Mouse (Mus musculus): ENCODE results near the gene Ogn. TPM values are rescaled to one million over a fixed set of nuclear protein-coding genes. Genes with fewer than 3 reads are reported as not detected.
A peak's percentile ranks its signal among the peaks of the same experiment; 100 is the strongest.

The Ogn gene
- polyA plus RNA-seq, 1 experiment from 2014 or later = 1.3 TPM

GRCm38 (mm10) chr13:49653180-49653541 lies 45.3 kb downstream of the Ogn start:
- Histone ChIP-seq H3K4me1 (peaks cover 14% of the 10 kb centered on the region; the same call in 1 of the 2 replicates), H3K27ac (peak overlapping the region; percentile 84), H3K27me3 (ENCODE audit: insufficient read depth, poor library complexity, severe bottlenecking) (no peaks in the 10 kb centered on the region), H3K36me3 (peaks cover 17% of the 10 kb centered on the region), H3K4me3 (peak overlapping the region; percentile 79), H3K9me3 (no peaks in the 10 kb centered on the region)
- under 1% methylated on average over 16 of the region's 16 CpGs for WGBS
- DNase-seq (ENCODE audit: low spot score) = peak; percentile 84

Other genes starting within 250 kb of the Ogn start
- gene Ippk, start 186.8 kb upstream of the Ogn start, polyA plus RNA-seq (2016; fragmentation: Nextera tagmentation; extraction: Ambion mirVana) = 15.8 and 18.5 TPM in 2 replicates
- gene Tes3-ps, start 114.7 kb upstream of the Ogn start, polyA plus RNA-seq (2016; fragmentation: Nextera tagmentation; extraction: Ambion mirVana) = 0.68 and 0.90 TPM in 2 replicates
- gene Ecm2, start 103.2 kb upstream of the Ogn start, polyA plus RNA-seq (2016; fragmentation: Nextera tagmentation; extraction: Ambion mirVana) = 0.63 and 0.84 TPM in 2 replicates
- 0.21 TPM in 2 replicates for gene Aspn, start 63.6 kb upstream of the Ogn start, polyA plus RNA-seq (2016; fragmentation: Nextera tagmentation; extraction: Ambion mirVana)
- gene Omd, start 25.6 kb upstream of the Ogn start, polyA plus RNA-seq (2016; fragmentation: Nextera tagmentation; extraction: Ambion mirVana) = 0.65 and 1.0 TPM in 2 replicates
- gene Cenpp, start 44.7 kb downstream of the Ogn start, polyA plus RNA-seq (2016; fragmentation: Nextera tagmentation; extraction: Ambion mirVana) = 25.3 and 27.7 TPM in 2 replicates
- 15.7 and 16.9 TPM in 2 replicates for gene Nol8, start 45.0 kb downstream of the Ogn start, polyA plus RNA-seq (2016; fragmentation: Nextera tagmentation; extraction: Ambion mirVana)
- gene Iars, start 74.1 kb downstream of the Ogn start, polyA plus RNA-seq (2016; fragmentation: Nextera tagmentation; extraction: Ambion mirVana) = 83.5 and 89.3 TPM in 2 replicates
- gene Gm30302, start 191.0 kb downstream of the Ogn start, polyA plus RNA-seq (2016; fragmentation: Nextera tagmentation; extraction: Ambion mirVana) = 0.10 TPM in 2 replicates